Mouse (Mus musculus) limb, embryonic 12.5 days (tissue): ENCODE measurements at regions not wholly inside any gene's neighbourhood (a gene's known extent, or its start where the extent isn't known, plus 50 kb on each side); places are given as distances from the start of the nearest gene placed in this dataset.

Source experiments
- ATAC-seq: fragments of 200-750 bp; cut with Nextera tagmentation; 2 replicates; pipeline ENCODE4 v1.8.0; 2017; ENCODE audit warnings: low read depth, moderate TSS enrichment; ENCODE audit not compliant: insufficient number of reproducible peaks, insufficient read depth, low FRiP score, low TSS enrichment
- H3K27ac ChIP-seq: fragments of 300-500 bp; sonication (generic); 2 replicates; pipeline ENCODE4 v1.5.1; 2016; ENCODE audit warnings: mild to moderate bottlenecking, moderate library complexity
- H3K27me3 ChIP-seq: fragments of 300-500 bp; sonication (generic); 2 replicates; pipeline ENCODE4 v1.6.1; 2016; ENCODE audit warnings: mild to moderate bottlenecking, moderate library complexity
- H3K36me3 ChIP-seq: fragments of 300-500 bp; sonication (generic); 2 replicates; pipeline ENCODE4 v1.6.1; 2016; ENCODE audit warnings: mild to moderate bottlenecking, moderate library complexity
- H3K4me1 ChIP-seq: fragments of 300-500 bp; sonication (generic); replicated peaks from 2 replicates; pipeline ENCODE4 v1.6.1; 2016
- H3K4me2 ChIP-seq: fragments of 300-500 bp; sonication (generic); 2 replicates; pipeline ENCODE4 v1.6.1; 2016; ENCODE audit warnings: mild to moderate bottlenecking, moderate library complexity
- H3K4me3 ChIP-seq: fragments of 300-500 bp; sonication (generic); replicated peaks from 2 replicates; pipeline ENCODE4 v1.5.1; 2016; ENCODE audit warnings: mild to moderate bottlenecking
- H3K9ac ChIP-seq: fragments of 300-500 bp; sonication (generic); replicated peaks from 2 replicates; pipeline ENCODE4 v1.6.1; 2016; ENCODE audit warnings: mild to moderate bottlenecking, moderate library complexity
- H3K9me3 ChIP-seq: fragments of 300-500 bp; sonication (generic); 2 replicates; pipeline ENCODE4 v1.6.1; 2016; ENCODE audit warnings: mild to moderate bottlenecking, moderate library complexity
- WGBS: fragments of 180-500 bp; shearing (Covaris S2); methylation state at CpG from one replicate; pipeline ENCODE4 v1.1.7; 2016; 5-methylcytosine and 5-hydroxymethylcytosine counted together

- no peak for ATAC-seq
- no peak overlapping the region for H3K4me3 ChIP-seq
- no peak overlapping the region for H3K27ac ChIP-seq
- H3K9ac ChIP-seq: no peak overlapping the region
- H3K4me2 ChIP-seq: no peak overlapping the region
- H3K9me3 ChIP-seq: no peaks in the 10 kb centered on the region
- WGBS: 80% methylated on average over 1 of the region's 1 CpGs
- no peaks in the 10 kb centered on the region for H3K36me3 ChIP-seq
- no peaks in the 10 kb centered on the region for H3K27me3 ChIP-seq
- no peaks in the 10 kb centered on the region for H3K4me1 ChIP-seq
Observed at GRCm38 (mm10) chr10:51963671-51964070, 58.6 kb upstream of the Vgll2 start.

DNA sequence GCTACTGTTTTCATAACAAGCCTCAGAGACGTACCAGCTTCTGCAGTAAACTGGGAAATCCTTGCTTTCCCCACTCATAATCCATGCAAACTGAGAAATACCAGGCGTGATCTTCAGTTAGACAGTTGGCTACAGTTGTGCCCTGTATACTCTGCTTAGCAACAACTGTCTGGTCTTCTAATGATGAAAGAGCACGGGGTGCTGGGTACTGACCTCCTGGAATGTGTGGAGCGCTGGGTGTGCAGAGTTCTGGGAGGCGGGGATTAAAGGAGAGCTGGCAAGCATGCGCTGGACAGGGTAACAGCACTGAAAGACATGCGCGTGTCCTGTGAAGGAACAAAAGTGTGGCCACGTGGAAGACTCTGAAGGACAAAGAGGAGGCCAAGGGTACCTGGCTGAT lies 52.2 kb upstream of the Vgll2 start:
- Histone ChIP-seq H3K4me2 (no peak overlapping the region), H3K9ac (no peak overlapping the region), H3K4me1 (no peaks in the 10 kb centered on the region), H3K36me3 (no peaks in the 10 kb centered on the region), H3K4me3 (no peak overlapping the region), H3K27me3 (no peaks in the 10 kb centered on the region), H3K9me3 (no peaks in the 10 kb centered on the region), H3K27ac (no peak overlapping the region)
- ATAC-seq: no peak
- 69% methylated on average over 9 of the region's 9 CpGs for WGBS
